Mouse (Mus musculus) adrenal gland, adult (tissue): ENCODE results near the gene Serpina11.
A peak's percentile ranks its signal among the peaks of the same experiment; 100 is the strongest.
"Not testable (repeated sequence)": the region's sequence is repeated elsewhere in the genome, so short reads cannot be mapped to it uniquely, and the experiment has no call there.

Experiments used
- DNase-seq, 2 experiments: peaks; one replicate each; pipeline ENCODE4 v3.0.0; 2022 to 2023; ENCODE audit warnings: low spot score in 1 of 2; ENCODE audit not compliant: inconsistent age in 2 of 2

Serpina11 gene

DNA sequence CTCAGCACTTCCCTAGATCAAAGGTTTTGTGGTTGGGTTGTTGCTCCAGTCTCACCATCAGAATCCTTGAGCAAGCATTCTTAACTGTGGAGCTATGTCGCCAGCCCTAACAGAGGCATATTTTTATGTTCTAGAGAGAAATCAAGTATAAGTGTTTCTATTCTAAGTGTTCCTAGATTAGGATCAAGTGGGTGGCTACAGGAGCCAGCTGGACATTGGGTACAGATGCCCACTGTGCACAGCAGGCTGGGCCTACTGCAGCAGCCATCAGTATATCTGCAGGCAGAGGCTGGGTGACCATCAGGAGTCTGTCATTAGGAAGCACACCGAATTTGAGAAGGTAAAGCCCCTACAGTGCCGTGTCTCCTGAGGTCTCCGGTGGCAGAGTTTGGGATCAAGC is 18.7 kb downstream of the Serpina11 start:
- DNase-seq, result no peak

DNA sequence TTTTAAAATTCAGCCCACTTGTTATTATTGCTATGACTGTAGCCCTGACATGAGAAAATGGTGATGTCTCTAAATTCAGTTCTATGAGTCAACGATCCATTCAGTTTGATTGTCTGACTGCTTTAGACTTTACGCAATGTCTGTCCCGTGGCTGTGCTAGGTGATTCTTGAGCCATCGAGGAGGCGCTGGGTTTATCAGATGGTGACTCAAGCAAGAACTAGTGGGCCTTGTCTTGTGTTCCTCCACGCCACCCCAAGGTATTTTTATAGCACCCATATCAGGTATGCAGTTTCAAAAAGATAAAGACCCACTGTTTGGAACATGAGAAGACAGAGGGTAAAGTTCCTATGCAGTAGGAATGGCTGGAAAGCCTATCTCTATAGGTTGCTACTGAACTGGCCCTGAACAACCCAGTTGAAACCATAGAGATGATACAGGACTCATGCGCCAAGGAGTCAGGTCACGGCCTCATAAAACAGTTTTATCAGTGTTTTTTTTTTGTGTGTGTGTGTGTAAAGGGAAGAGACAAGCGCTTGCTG is 20.1 kb downstream of the Serpina11 start:
- DNase-seq, result no peak

DNA sequence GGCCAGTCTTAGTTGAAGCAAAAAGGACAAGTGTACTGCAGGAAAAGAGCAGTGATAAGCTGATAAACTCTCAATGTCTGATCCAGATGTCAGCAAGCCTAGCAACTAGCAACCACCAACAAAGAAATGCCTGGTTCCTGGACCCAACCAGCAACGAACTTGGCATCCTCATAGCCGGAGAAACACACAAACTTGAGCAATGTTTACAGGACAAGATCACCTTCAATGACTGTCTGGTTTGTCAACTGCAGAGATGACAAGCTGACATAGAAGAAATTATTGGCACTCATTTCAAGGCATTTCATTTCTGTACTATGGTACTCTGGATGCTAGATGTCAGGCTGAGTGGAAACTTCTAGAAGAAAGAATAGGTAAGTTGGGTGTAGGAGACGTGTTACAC is 23.0 kb downstream of the Serpina11 start:
- DNase-seq, result no peak

- DNase-seq, result peak; percentile 17 to 87
These were observed 26.5 kb downstream of the Serpina11 start for GRCm38 (mm10) chr12:103963288-103963687.

GRCm38 (mm10) chr12:103962860-103963259 is 26.9 kb downstream of the Serpina11 start:
- DNase-seq, result no peak

- no peak for DNase-seq
These were observed 27.4 kb downstream of the Serpina11 start for GRCm38 (mm10) chr12:103962337-103962736.

DNA sequence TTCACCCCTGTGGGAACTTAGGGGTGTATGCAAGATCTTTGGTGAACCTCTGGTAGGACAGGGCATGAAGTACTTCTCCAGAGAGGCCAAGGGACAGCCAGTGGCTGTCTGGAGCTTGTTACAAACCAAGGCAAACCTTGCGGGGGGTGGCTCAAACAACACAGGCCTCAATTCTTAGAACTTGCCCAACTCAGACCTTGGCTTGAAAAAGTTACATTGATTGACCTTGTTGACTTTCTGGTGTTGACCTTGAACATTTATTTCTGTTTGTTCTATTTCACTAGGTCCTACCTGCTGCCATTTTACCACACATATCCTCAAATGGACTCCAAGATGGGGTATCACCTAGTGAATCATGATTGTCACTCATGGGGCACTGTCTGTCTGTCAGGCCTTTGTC is 28.0 kb downstream of the Serpina11 start:
- DNase-seq, result no peak

DNA sequence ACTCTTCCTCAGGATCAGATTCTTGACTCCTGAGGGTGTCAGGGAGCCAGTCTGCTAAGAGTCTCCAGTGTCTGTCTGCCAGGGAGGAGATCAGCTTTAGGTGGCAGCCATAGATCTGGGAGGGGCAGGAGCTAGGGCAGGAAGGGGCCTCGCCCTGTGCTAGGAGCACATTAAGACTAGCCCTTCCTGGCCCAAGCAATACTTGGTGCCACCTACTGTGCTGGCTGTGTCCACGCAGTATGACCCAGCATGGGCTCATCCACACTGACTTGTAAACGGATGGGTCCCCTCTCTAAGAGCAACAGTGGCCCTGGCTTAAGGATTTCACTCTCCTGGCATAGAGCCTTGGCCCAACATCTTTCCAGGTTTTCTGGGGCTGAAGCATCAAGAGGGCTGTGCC is 31.0 kb downstream of the Serpina11 start, which contains the start of gene Serpina1e:
Gene Serpina1e, minus strand, starts transcription at position 178 of the 400 bp plus-strand sequence.
- DNase-seq, result no peak

DNA sequence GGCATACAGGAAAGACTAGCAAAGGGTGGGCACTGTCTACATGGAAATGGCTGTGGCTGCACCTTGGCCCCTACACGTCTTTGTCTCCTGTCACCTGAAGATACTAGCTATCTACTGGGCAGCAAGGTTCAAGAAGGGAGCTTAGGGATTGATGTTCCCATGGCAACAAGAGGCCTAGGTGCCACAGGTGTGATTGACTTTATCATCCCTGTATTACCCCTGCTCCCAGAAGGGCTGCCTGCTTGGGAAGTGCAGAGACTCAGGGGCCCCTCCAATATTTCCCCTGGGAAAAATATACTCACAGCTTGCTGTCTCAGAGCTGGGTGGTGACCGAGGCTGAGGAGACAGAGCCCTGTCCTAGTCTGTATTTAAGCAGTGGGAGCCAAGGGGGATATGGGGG is 33.2 kb downstream of the Serpina11 start:
- not testable (repeated sequence) for DNase-seq

DNA sequence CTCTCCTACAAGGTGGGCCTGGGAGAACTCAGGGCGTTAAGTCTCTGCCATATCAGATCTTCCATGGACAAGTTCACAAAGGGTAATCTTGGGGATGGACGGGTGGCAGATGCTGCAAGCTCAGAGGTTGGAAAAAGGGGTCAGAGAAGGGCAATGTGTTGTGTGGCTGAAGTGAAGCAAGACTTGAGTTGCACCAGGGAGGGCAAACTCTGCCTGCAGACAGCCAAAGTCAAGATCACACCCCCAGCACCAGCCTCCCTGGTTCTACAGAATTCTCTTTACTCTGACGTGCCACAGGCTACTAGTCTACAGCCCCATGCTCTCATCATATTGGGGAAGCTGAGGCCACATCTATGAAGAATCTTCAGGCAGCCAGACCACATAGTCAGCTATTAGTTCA is 36.8 kb downstream of the Serpina11 start:
- DNase-seq, result not testable (repeated sequence)

DNA sequence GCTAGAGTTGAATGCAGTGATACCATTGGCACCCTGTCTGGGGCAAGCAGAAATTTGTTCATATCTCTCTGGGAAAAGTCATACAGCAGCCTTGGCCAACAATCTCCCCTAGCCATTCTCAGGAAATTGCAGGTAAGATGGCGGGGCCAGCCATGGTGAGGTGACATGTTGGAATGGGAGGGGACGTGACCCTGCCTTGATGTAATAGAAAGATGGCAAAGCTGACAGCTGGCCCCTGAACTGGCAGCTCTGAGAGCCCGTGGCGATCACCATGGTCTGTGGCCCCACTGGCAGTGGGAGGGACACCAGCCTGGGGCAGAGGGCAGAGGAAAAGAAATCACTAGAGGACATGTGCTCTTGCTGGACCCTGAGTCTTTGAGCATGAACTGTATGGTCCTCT is 43.5 kb downstream of the Serpina11 start:
- DNase-seq, result no peak
